Mouse (Mus musculus) forebrain, embryonic 14.5 days (tissue): Measurements from ENCODE around the gene Cib1. TPM values are rescaled to one million over a fixed set of nuclear protein-coding genes. Genes with fewer than 3 reads are reported as not detected.
A peak's percentile ranks its signal among the peaks of the same experiment; 100 is the strongest.

Experiments
- ATAC-seq: fragments of 200-750 bp; cut with Nextera tagmentation; 2 replicates; pipeline ENCODE4 v1.8.0; 2017; ENCODE audit warnings: mild to moderate bottlenecking, moderate library complexity
- DNase-seq: peaks from one replicate; pipeline ENCODE4 v3.0.0-alpha.2; 2015; ENCODE audit warnings: low spot score
- H3K27ac ChIP-seq: fragments of 300-500 bp; sonication (generic); 2 replicates; pipeline ENCODE4 v1.5.1; 2014; ENCODE audit warnings: low read depth, mild to moderate bottlenecking, control low read depth, low read length, moderate library complexity
- H3K27me3 ChIP-seq: fragments of 300-500 bp; sonication (generic); replicated peaks from 2 replicates; pipeline ENCODE4 v1.6.1; 2014; ENCODE audit warnings: low read length, control low read depth, mixed read lengths; ENCODE audit not compliant: control insufficient read depth, insufficient read depth
- H3K36me3 ChIP-seq: fragments of 300-500 bp; sonication (generic); 2 replicates; pipeline ENCODE4 v1.6.1; 2014; ENCODE audit warnings: low read length, control low read depth; ENCODE audit not compliant: control insufficient read depth, insufficient read depth
- H3K4me1 ChIP-seq: fragments of 300-500 bp; sonication (generic); 2 replicates; pipeline ENCODE4 v1.6.1; 2014; ENCODE audit warnings: antibody characterized with exemption, low read length, control low read depth; ENCODE audit not compliant: control insufficient read depth, insufficient read depth
- H3K4me2 ChIP-seq: fragments of 300-500 bp; sonication (generic); 2 replicates; pipeline ENCODE4 v1.6.1; 2014; ENCODE audit warnings: mild to moderate bottlenecking, control low read depth, low read length
- H3K4me3 ChIP-seq: fragments of 300-500 bp; sonication (generic); 2 replicates; pipeline ENCODE4 v1.5.1; 2014; ENCODE audit warnings: low read depth, low read length, control low read depth
- H3K9ac ChIP-seq: fragments of 300-500 bp; sonication (generic); 2 replicates; pipeline ENCODE4 v1.6.1; 2014; ENCODE audit warnings: mild to moderate bottlenecking, low read length, control low read depth, moderate library complexity
- H3K9me3 ChIP-seq: fragments of 300-500 bp; sonication (generic); replicated peaks from 2 replicates; pipeline ENCODE4 v1.6.1; 2016; ENCODE audit warnings: low read length, control low read depth, mixed read lengths; ENCODE audit not compliant: control insufficient read depth
- WGBS: fragments of 180-500 bp; shearing (Covaris S2); extraction: QIAGEN DNeasy Blood & Tissue Kit; methylation state at CpG from one replicate; pipeline ENCODE4 v1.1.7; 2014; 5-methylcytosine and 5-hydroxymethylcytosine counted together
- polyA plus RNA-seq: library from polyadenylated mRNA; unstranded; fragments of >200 nt; fragmentation: Nextera tagmentation; extraction: Ambion mirVana; gene quantifications from 2 replicates; pipeline ENCODE4 v1.2.1, GENCODE M21; 2014

Gene Cib1
- polyA plus RNA-seq, 1 experiment from 2014 or later, result 38.5 TPM

GRCm38 (mm10) chr7:80208026-80208642 lies 24.5 kb downstream of the Cib1 start:
- Histone ChIP-seq H3K27me3 (no peaks in the 10 kb centered on the region), H3K9ac (no peak overlapping the region), H3K4me2 (no peak overlapping the region), H3K27ac (no peak overlapping the region), H3K36me3 (peaks cover 4% of the 10 kb centered on the region), H3K4me1 (peaks cover 10% of the 10 kb centered on the region), H3K4me3 (no peak overlapping the region), H3K9me3 (no peaks in the 10 kb centered on the region)
- ATAC-seq, result no peak
- DNase-seq, result no peak
- WGBS, result 68% methylated on average over 18 of the region's 18 CpGs

- H3K27ac ChIP-seq, result no peak overlapping the region
- no peaks in the 10 kb centered on the region for H3K27me3 ChIP-seq
- DNase-seq (no peak), ATAC-seq (no peak)
- no peak overlapping the region for H3K4me3 ChIP-seq
- H3K36me3 ChIP-seq, result 0 out of 2 replicates have a peak, but pooled peaks cover 2% of the 10 kb centered on the region
- no peak overlapping the region for H3K9ac ChIP-seq
- WGBS, result 76% methylated on average over 3 of the region's 3 CpGs
- H3K4me1 ChIP-seq, result peaks cover 16% of the 10 kb centered on the region
- H3K9me3 ChIP-seq, result no peaks in the 10 kb centered on the region
- no peak overlapping the region for H3K4me2 ChIP-seq
Observed at GRCm38 (mm10) chr7:80207314-80207731, 25.3 kb downstream of the Cib1 start.

- ATAC-seq (no peak), DNase-seq (no peak)
- WGBS, result 86% methylated on average over 12 of the region's 12 CpGs
- no peak overlapping the region for H3K9ac ChIP-seq
- H3K4me3 ChIP-seq, result no peak overlapping the region
- H3K4me2 ChIP-seq, result no peak overlapping the region
- no peaks in the 10 kb centered on the region for H3K27me3 ChIP-seq
- no peak overlapping the region for H3K27ac ChIP-seq
- H3K4me1 ChIP-seq, result peaks cover 30% of the 10 kb centered on the region
- no peaks in the 10 kb centered on the region for H3K9me3 ChIP-seq
- 0 out of 2 replicates have a peak, but pooled peaks cover 3% of the 10 kb centered on the region for H3K36me3 ChIP-seq
Observed at GRCm38 (mm10) chr7:80205705-80206589, 26.7 kb downstream of the Cib1 start.

- Histone ChIP-seq H3K27ac (no peak overlapping the region), H3K9me3 (no peaks in the 10 kb centered on the region), H3K9ac (no peak overlapping the region), H3K4me1 (peaks cover 33% of the 10 kb centered on the region), H3K4me2 (no peak overlapping the region), H3K4me3 (no peak overlapping the region), H3K36me3 (0 out of 2 replicates have a peak, but pooled peaks cover 3% of the 10 kb centered on the region), H3K27me3 (no peaks in the 10 kb centered on the region)
- no peak for ATAC-seq
- 90% methylated on average over 7 of the region's 7 CpGs for WGBS
- no peak for DNase-seq
Observed at GRCm38 (mm10) chr7:80204961-80205360, 27.7 kb downstream of the Cib1 start.

GRCm38 (mm10) chr7:80204362-80204761 lies 28.3 kb downstream of the Cib1 start:
- Histone ChIP-seq H3K27ac (no peak overlapping the region), H3K27me3 (no peaks in the 10 kb centered on the region), H3K36me3 (0 out of 2 replicates have a peak, but pooled peaks cover 3% of the 10 kb centered on the region), H3K4me3 (no peak overlapping the region), H3K9ac (peak overlapping the region; percentile 22; the same call in 1 of the 2 replicates), H3K4me1 (peaks cover 39% of the 10 kb centered on the region), H3K9me3 (no peaks in the 10 kb centered on the region), H3K4me2 (no peak overlapping the region)
- DNase-seq, result no peak
- 86% methylated on average over 4 of the region's 4 CpGs for WGBS
- no peak for ATAC-seq

- Histone ChIP-seq H3K36me3 (0 out of 2 replicates have a peak, but pooled peaks cover 3% of the 10 kb centered on the region), H3K9ac (peak overlapping the region; percentile 21; the same call in 1 of the 2 replicates), H3K4me2 (no peak overlapping the region), H3K4me1 (peaks cover 40% of the 10 kb centered on the region), H3K27me3 (no peaks in the 10 kb centered on the region), H3K27ac (peak overlapping the region; percentile 52; the same call in 1 of the 2 replicates), H3K9me3 (no peaks in the 10 kb centered on the region), H3K4me3 (no peak overlapping the region)
- no peak for DNase-seq
- WGBS, result 53% methylated on average over 12 of the region's 12 CpGs
- ATAC-seq, result no peak
Observed at GRCm38 (mm10) chr7:80203638-80204096, 28.9 kb downstream of the Cib1 start.

GRCm38 (mm10) chr7:80202961-80203360 lies 29.7 kb downstream of the Cib1 start:
- DNase-seq, result no peak
- 0 out of 2 replicates have a peak, but pooled peaks cover 3% of the 10 kb centered on the region for H3K36me3 ChIP-seq
- 85% methylated on average over 5 of the region's 5 CpGs for WGBS
- H3K4me3 ChIP-seq, result no peak overlapping the region
- peak overlapping the region; percentile 52; the same call in 1 of the 2 replicates for H3K27ac ChIP-seq
- H3K4me2 ChIP-seq, result no peak overlapping the region
- no peak overlapping the region for H3K9ac ChIP-seq
- peaks cover 38% of the 10 kb centered on the region for H3K4me1 ChIP-seq
- H3K27me3 ChIP-seq, result no peaks in the 10 kb centered on the region
- ATAC-seq, result no peak
- H3K9me3 ChIP-seq, result no peaks in the 10 kb centered on the region

GRCm38 (mm10) chr7:80201888-80202540 lies 30.6 kb downstream of the Cib1 start:
- ATAC-seq, result no peak
- Histone ChIP-seq H3K4me1 (peaks cover 45% of the 10 kb centered on the region), H3K27me3 (no peaks in the 10 kb centered on the region), H3K27ac (peak overlapping the region; percentile 55), H3K9ac (no peak overlapping the region), H3K4me3 (no peak overlapping the region), H3K4me2 (no peak overlapping the region), H3K9me3 (no peaks in the 10 kb centered on the region), H3K36me3 (0 out of 2 replicates have a peak, but pooled peaks cover 3% of the 10 kb centered on the region)
- WGBS, result 68% methylated on average over 15 of the region's 15 CpGs
- DNase-seq, result peak; percentile 64
